Mouse (Mus musculus) lung, embryonic 16.5 days (tissue): ENCODE measurements at regions not wholly inside any gene's neighbourhood (a gene's known extent, or its start where the extent isn't known, plus 50 kb on each side); places are given as distances from the start of the nearest gene placed in this dataset.
"Not testable (repeated sequence)": the region's sequence is repeated elsewhere in the genome, so short reads cannot be mapped to it uniquely, and the experiment has no call there.

Experiments
- ATAC-seq: fragments of 200-750 bp; cut with Nextera tagmentation; 2 replicates; pipeline ENCODE4 v1.8.0; 2017; ENCODE audit warnings: low read depth, mild to moderate bottlenecking, moderate library complexity
- H3K27ac ChIP-seq: fragments of 300-500 bp; sonication (generic); 2 replicates; pipeline ENCODE4 v1.5.1; 2014; ENCODE audit warnings: mild to moderate bottlenecking, control low read depth, low read length
- H3K27me3 ChIP-seq: fragments of 300-500 bp; sonication (generic); 2 replicates; pipeline ENCODE4 v1.6.1; 2014; ENCODE audit warnings: low read depth, low read length, mixed read lengths; ENCODE audit not compliant: control insufficient read depth, insufficient read depth
- H3K36me3 ChIP-seq: fragments of 300-500 bp; sonication (generic); 2 replicates; pipeline ENCODE4 v1.6.1; 2014; ENCODE audit warnings: low read length; ENCODE audit not compliant: control insufficient read depth, insufficient read depth
- H3K4me1 ChIP-seq: fragments of 300-500 bp; sonication (generic); replicated peaks from 2 replicates; pipeline ENCODE4 v1.6.1; 2014; ENCODE audit warnings: low read length, mixed read lengths; ENCODE audit not compliant: control insufficient read depth, insufficient read depth
- H3K4me2 ChIP-seq: fragments of 300-500 bp; sonication (generic); 2 replicates; pipeline ENCODE4 v1.6.1; 2014; ENCODE audit warnings: low read depth, low read length, control low read depth
- H3K4me3 ChIP-seq: fragments of 300-500 bp; sonication (generic); 2 replicates; pipeline ENCODE4 v1.5.1; 2014; ENCODE audit warnings: mild to moderate bottlenecking, low read length, control low read depth
- H3K9ac ChIP-seq: fragments of 300-500 bp; sonication (generic); 2 replicates; pipeline ENCODE4 v1.6.1; 2014; ENCODE audit warnings: low read length, control low read depth
- H3K9me3 ChIP-seq: fragments of 300-500 bp; sonication (generic); 2 replicates; pipeline ENCODE4 v1.6.1; 2016; ENCODE audit warnings: low read length; ENCODE audit not compliant: control insufficient read depth
- WGBS: fragments of 180-500 bp; shearing (Covaris S2); extraction: QIAGEN DNeasy Blood & Tissue Kit; methylation state at CpG from one replicate; pipeline ENCODE4 v1.1.7; 2014; 5-methylcytosine and 5-hydroxymethylcytosine counted together

DNA sequence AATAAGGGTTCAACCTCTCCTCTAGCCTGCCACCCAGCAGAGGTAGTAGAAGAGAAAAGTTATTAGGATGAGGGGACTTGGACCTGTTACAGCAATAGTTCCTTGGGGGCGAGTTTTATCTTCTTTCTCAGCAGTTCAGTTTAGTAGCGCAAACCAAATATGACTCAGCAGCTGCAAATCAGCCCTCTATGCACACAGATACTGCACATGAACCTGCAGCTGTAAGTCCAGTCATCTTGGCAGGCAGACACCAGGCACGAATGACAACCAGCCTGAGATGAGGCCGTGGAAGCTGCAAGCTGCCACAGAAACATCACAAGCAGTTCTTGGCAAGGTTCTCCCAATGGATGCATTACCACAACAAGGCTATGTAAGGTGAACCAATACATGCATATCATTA, 327.0 kb upstream of the Akr1e1 start:
- ATAC-seq: no peak
- Histone ChIP-seq H3K4me3 (no peak overlapping the region), H3K4me2 (no peak overlapping the region), H3K9me3 (no peaks in the 10 kb centered on the region), H3K4me1 (no peaks in the 10 kb centered on the region), H3K27ac (no peak overlapping the region), H3K27me3 (no peaks in the 10 kb centered on the region), H3K36me3 (no peaks in the 10 kb centered on the region), H3K9ac (no peak overlapping the region)
- 65% methylated on average over 4 of the region's 4 CpGs for WGBS

GRCm38 (mm10) chr13:4939849-4940248, 330.9 kb upstream of the Akr1e1 start:
- Histone ChIP-seq H3K36me3 (no peaks in the 10 kb centered on the region), H3K4me2 (no peak overlapping the region), H3K4me3 (no peak overlapping the region), H3K4me1 (no peaks in the 10 kb centered on the region), H3K9ac (no peak overlapping the region), H3K27me3 (no peaks in the 10 kb centered on the region), H3K27ac (no peak overlapping the region), H3K9me3 (no peaks in the 10 kb centered on the region)
- ATAC-seq: no peak

GRCm38 (mm10) chr13:4942490-4942889, 333.5 kb upstream of the Akr1e1 start:
- not testable (repeated sequence) for H3K27ac ChIP-seq, H3K9ac ChIP-seq, H3K27me3 ChIP-seq, H3K9me3 ChIP-seq, H3K4me3 ChIP-seq, H3K4me2 ChIP-seq, H3K36me3 ChIP-seq, H3K4me1 ChIP-seq
- ATAC-seq: 0 out of 2 replicates have a peak, but pooled peaks have one; percentile 20
- 21% methylated on average over 4 of the region's 14 CpGs for WGBS

GRCm38 (mm10) chr13:4943046-4943445, 334.1 kb upstream of the Akr1e1 start:
- Histone ChIP-seq H3K9me3 (no peaks in the 10 kb centered on the region), H3K27ac (no peak overlapping the region), H3K4me1 (no peaks in the 10 kb centered on the region), H3K4me3 (peak overlapping the region; percentile 46), H3K36me3 (no peaks in the 10 kb centered on the region), H3K9ac (peak overlapping the region; percentile 48; the same call in 1 of the 2 replicates), H3K4me2 (peak overlapping the region; percentile 52), H3K27me3 (no peaks in the 10 kb centered on the region)
- ATAC-seq: no peak
- whole genome bisulfite sequencing: 17% methylated on average over 7 of the region's 7 CpGs

- H3K9ac ChIP-seq: no peak overlapping the region
- H3K9me3 ChIP-seq: no peaks in the 10 kb centered on the region
- WGBS: 82% methylated on average over 3 of the region's 3 CpGs
- no peaks in the 10 kb centered on the region for H3K36me3 ChIP-seq
- no peak for ATAC-seq
- H3K4me3 ChIP-seq: no peak overlapping the region
- H3K4me2 ChIP-seq: no peak overlapping the region
- no peak overlapping the region for H3K27ac ChIP-seq
- no peaks in the 10 kb centered on the region for H3K4me1 ChIP-seq
- H3K27me3 ChIP-seq: no peaks in the 10 kb centered on the region
These were observed 346.4 kb upstream of the Akr1e1 start for GRCm38 (mm10) chr13:4955384-4955783.

DNA sequence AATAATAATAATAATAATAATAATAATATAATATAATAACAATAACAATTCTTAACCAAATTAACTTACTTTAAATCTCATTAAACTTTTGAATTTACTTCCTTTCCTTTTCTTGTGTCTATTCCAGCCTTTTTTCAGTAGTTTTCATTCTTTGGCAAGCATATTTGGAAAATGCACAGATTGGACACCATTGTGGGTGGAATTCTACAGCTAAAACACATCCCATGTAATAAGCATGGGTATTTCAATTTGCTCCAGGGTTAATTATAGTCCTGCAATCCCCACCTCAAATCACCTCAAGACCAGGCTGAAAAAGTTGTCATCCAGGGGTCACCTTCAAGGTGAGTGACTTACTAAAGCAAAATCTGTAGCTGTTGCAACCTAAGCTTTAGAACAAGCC, 355.9 kb upstream of the Akr1e1 start:
- Histone ChIP-seq H3K9me3 (no peaks in the 10 kb centered on the region), H3K36me3 (no peaks in the 10 kb centered on the region), H3K27ac (no peak overlapping the region), H3K27me3 (no peaks in the 10 kb centered on the region), H3K4me2 (no peak overlapping the region), H3K4me3 (no peak overlapping the region), H3K4me1 (no peaks in the 10 kb centered on the region), H3K9ac (no peak overlapping the region)
- no peak for ATAC-seq

DNA sequence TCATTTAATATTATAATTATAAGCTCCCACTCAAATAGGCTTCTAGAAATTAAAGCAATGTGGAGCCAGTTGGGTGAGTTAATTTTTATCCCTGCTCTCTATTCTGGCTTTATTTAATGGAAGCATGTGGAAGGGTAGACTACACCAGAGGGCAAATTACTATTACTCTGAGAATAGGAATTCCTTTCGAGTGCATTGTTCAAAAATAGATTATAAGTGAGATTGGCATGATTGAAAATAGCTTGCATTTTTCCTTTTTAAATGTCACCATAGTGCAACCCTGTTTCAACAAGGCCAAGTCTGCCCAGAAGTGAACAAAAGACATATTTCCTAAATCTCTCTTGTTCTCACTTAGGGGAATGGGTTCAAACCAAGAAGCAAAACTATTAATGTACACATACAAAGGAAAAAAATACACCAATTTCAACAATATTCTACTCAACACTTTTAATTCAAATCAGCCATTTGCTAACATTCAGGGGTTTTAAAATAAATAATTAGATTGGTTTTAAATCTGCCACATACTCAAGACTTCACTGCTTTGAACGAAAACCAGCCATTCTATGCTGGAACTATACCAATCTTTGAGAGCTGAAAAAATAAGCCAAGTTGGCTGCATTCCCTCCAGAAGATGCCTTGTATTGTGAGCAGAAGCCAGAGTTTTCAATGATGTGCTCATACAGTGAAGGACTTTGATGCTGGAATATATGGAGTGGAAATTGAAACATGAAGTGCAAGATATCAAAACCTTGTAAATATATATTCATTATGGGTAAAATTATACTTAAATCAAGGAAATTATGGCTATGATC, 361.3 kb upstream of the Akr1e1 start:
- 31% methylated on average over 2 of the region's 2 CpGs for WGBS
- peak; percentile 92 for ATAC-seq
- no peak overlapping the region for H3K27ac ChIP-seq
- H3K4me1 ChIP-seq: no peaks in the 10 kb centered on the region
- H3K4me3 ChIP-seq: no peak overlapping the region
- no peaks in the 10 kb centered on the region for H3K27me3 ChIP-seq
- no peaks in the 10 kb centered on the region for H3K36me3 ChIP-seq
- H3K9me3 ChIP-seq: no peaks in the 10 kb centered on the region
- H3K9ac ChIP-seq: no peak overlapping the region
- no peak overlapping the region for H3K4me2 ChIP-seq

DNA sequence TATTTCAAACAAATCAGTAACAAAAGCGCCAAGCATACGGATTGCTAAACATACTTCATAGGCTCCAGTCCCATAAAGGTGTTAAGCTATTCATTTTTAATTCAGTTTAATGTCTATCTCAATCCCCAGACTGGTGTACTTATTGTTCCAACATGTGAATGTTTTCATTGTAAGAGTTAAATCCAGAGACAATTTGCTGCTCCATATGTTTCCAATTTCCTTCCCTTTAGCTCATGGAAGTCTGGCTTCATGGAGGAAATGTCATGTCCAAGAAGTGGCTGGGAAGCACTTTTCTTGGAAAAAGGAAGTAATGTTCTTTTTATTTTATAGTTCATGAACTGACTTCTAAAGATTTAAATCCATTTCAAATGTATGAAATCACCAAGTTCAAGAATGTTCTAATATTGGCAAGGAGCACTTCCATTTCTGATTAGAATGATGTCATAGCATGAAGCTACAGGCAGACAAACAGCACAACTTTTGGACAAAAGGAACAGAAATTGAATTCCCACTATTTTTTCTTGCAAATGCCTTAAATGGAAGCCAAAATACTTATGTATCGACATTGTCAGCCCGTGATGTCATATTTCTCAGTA, 362.6 kb upstream of the Akr1e1 start:
- no peak for ATAC-seq
- no peak overlapping the region for H3K4me2 ChIP-seq
- H3K27ac ChIP-seq: no peak overlapping the region
- no peaks in the 10 kb centered on the region for H3K4me1 ChIP-seq
- H3K4me3 ChIP-seq: no peak overlapping the region
- 61% methylated on average over 4 of the region's 4 CpGs for WGBS
- no peak overlapping the region for H3K9ac ChIP-seq
- no peaks in the 10 kb centered on the region for H3K36me3 ChIP-seq
- no peaks in the 10 kb centered on the region for H3K27me3 ChIP-seq
- H3K9me3 ChIP-seq: no peaks in the 10 kb centered on the region

DNA sequence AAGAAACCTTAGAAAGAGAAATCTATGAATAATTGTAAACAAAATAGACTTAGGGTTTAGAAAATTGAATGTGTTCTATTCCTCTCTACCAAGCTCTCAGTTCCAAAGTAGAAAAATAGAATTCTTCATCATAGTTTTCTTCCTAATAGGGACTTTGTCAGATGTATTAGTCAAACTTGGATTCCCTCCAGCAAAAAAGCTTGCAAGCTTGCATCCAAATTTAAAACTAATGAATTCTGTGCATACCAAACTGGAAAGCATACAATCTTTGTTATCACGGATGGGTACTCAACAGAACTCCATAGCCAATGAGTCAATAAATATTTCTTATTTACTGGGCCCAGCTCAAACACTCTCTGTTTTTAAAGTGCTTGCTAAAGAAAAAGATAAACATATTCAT, 383.9 kb upstream of the Akr1e1 start:
- no peak overlapping the region for H3K9ac ChIP-seq
- no peak for ATAC-seq
- H3K9me3 ChIP-seq: no peaks in the 10 kb centered on the region
- 25% methylated on average over 1 of the region's 1 CpGs for WGBS
- no peak overlapping the region for H3K4me3 ChIP-seq
- H3K27me3 ChIP-seq: no peaks in the 10 kb centered on the region
- no peaks in the 10 kb centered on the region for H3K4me1 ChIP-seq
- H3K27ac ChIP-seq: no peak overlapping the region
- no peaks in the 10 kb centered on the region for H3K36me3 ChIP-seq
- H3K4me2 ChIP-seq: no peak overlapping the region
